Mouse (Mus musculus) left cerebral cortex, postnatal 25 days (tissue): Measurements from ENCODE around the gene Atp13a3. TPM values are rescaled to one million over a fixed set of nuclear protein-coding genes. Genes with fewer than 3 reads are reported as not detected.

Experiments
- total RNA-seq, 2 experiments: library from RNA; stranded (reverse); gene quantifications; 2 replicates each; pipeline ENCODE4 v1.2.3; 2021

Gene Atp13a3
- total RNA-seq, 2 experiments from 2014 or later: 57.4 to 70.1 TPM

Other genes with a start within 250 kb of the Atp13a3 start
- not detected for gene Cpn2, start 138.5 kb downstream of the Atp13a3 start, total RNA-seq
- not detected for gene Lrrc15, start 122.7 kb downstream of the Atp13a3 start, total RNA-seq
- under 1 TPM; 0.57 to 0.82 TPM for gene Gp5, start 95.2 kb downstream of the Atp13a3 start, total RNA-seq
- gene Tmem44, start 144.9 kb upstream of the Atp13a3 start, total RNA-seq: 10 to 100 TPM; 66.5 to 73.7 TPM
- gene Lsg1, start 181.6 kb upstream of the Atp13a3 start, total RNA-seq: 10 to 100 TPM; 16.6 to 17.9 TPM
- 10 to 100 TPM; 11.8 to 14.2 TPM for gene Fam43a, start 193.7 kb upstream of the Atp13a3 start, total RNA-seq